Mouse (Mus musculus) embryo, embryonic 10 days (tissue): ENCODE results near the gene Mdm2.

Source experiments
- DNase-seq: peaks from one replicate; pipeline ENCODE4 v3.0.0-alpha.2; 2015; ENCODE audit warnings: low spot score

The Mdm2 gene

DNA sequence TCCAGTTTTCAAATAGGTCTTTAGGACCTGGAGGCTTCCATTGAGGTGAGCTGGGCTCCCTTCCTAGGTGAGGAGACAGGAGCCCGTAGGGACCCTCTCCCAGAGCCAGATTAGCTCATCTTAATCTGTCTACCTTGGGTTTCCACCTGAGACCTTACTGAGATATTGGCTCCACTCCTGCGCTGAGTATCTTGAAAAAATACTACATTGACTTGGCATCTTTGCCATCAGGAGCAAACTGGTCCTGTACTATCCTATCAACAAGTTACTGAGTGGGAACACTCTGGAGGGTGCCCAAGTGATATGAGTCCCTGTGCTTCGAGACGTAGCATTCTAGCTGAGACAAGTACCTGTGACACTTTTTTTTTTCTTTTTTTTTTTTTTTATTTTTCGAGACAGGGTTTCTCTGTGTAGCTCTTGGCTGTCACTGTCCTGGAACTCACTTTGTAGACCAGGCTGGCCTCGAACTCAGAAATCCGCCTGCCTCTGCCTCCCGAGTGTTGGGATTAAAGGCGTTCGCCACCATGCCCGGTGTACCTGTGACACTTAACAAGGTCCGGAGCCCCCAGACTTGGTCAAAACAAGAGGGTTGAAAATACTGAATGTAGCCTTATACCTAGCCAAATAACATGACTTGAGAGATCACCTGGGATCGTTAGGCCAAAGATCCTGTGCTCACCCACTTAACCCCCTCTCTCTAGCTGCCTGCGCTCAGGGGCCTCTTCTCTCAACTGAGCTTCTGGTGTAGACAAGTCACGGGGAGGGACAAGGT lies 67.9 kb downstream of the Mdm2 start:
- DNase-seq = no peak

DNA sequence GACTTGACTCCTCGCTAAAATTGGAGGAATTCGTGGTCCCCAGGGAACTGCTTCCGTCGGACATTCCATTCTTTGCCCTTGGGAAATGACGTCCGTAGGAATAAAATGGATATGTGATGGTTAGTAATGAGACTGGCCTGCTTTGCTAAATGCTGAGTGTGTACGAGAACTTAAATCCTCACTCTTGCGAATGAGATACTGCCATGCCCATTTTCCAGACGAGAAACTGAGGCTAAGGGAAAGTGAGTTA lies 68.4 kb downstream of the Mdm2 start:
- DNase-seq = no peak

DNA sequence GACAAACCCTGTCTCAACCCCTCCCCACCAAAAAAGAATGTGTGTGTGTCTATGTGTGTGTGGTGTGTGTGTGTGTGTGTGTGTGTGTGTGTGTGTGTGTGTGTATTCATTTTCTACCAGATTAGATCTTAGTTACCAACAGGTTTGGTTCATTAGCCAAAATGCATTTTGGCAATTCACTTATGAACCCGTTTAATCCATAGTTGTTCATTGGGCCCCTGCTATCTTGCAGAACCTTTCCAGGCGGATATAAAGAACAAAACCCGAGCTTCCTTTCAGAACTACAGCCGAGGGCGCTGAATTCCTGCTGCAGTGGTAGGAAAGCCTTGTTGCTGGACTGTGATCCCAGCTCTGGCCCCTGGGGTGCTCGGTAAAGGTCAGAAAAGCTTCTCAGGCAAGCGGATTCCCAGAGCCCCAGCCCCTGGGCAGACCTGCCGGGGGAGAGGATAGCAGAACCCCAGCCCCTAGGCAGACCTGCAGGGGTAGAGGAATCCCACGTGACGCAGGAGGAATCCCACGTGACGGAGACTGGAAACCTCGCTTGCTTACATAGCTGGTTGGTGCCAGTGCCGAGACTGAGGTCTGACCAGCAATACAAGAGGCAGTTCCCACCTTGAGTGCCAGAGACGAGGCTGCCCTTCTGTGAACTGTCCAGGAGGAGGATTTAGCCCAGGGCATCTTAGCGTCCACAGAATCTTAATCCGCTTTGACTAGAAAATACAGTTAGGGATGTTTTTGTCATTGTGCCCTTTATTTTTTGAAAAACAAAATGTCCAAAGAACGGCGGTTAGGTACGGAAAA lies 69.0 kb downstream of the Mdm2 start:
- DNase-seq = peak; percentile 41

DNA sequence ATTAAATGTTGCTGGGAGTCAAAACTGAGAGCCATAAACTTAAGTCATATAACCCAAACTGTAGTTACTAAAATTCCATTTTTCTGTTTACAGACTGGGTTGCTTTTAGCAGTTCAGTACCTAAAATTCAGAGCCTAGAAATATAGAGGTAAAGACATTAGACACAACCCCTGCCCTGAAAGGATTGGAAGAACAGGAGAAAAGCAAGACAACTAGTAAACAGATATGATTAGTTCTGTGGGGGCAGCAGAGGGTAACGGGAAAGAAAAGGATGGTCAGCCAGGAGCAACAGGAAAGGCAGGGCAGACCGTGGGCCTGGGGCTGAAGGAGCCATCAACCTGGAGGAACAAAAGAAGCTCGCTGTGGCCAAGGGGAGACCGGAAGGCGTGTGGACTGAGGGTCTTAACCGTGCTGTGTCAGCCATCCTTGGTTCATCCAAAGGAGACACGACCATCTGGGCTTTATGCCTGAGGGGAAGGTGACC lies 69.9 kb downstream of the Mdm2 start:
- DNase-seq = no peak

DNA sequence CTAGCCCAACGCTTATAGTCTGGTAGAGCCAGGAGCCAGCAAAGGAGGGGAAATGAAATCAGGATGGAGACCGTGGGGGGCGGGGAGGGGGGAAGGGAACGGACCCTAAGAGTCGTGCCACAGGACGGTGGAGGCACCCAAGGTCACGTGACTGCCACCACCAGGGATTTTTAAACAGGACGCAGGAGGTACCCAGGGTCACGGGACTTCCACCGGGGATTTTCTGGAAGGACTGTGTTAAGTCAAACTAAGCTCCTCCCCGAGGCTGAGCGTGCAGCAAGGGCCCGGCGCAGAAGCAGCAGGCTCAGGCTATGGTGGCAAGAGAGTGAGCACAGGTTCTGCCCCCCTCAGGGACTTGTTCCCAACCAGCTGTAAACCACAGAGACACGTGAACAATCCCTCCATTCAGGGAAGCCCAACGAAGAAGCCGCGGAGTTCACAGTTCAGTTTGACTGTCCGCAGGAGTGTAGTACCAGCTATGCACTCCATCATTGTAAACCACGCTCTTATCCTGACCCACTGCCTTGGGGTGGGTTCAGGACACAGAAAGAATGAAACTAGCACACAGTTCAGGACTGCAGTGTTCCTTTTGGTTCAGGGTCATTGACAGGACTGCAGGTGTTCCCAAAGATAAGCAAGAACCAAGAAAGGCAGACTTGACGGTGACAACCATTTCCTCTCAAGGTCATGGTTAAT lies 70.5 kb downstream of the Mdm2 start:
- no peak for DNase-seq

DNA sequence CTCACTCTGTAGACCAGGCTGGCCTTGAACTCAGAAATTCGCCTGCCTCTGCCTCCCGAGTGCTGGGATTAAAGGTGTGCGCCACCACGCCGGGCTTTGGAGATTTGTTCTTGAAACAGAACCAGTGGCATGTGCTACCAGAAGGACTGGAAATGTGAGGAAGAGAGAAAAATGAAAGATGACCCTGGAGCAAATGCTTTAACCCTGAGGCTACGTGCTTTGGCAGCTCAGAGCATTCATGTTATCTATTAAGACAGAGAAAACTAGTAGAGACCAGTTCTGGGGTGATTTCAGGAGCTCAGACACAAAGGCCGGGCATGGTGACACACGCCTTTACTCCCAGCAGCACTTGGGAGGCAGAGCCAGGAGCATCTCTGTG lies 71.3 kb downstream of the Mdm2 start:
- no peak for DNase-seq
